ENCODE assay signal across 9 mouse cellular contexts in genomic region chr4:40701796-40702195, GRCm38 (mm10). TPM values are rescaled to one million over a fixed set of nuclear protein-coding genes. Genes with fewer than 3 reads are reported as not detected.
DNase-seq lines count a peak whose midpoint lies in the region; ATAC-seq and TF ChIP-seq lines count a peak whose summit lies in the region.
"Had no signal": no experiment of that assay in that cellular context is flagged by ENCODE, and none has a peak within 500 bp of the region (broad histone marks: within the 10 kb centered on the region; RNA-seq: fewer than 3 reads in every experiment).

No protein-coding gene starts in this region.

- H3K27me3 ChIP-seq in kidney, embryonic 14.5 days (ENCODE audit: control insufficient read depth, insufficient read depth, low read length) = no peaks in the 10 kb centered on the region
- no peaks in the 10 kb centered on the region for H3K27me3 ChIP-seq in embryonic facial prominence, embryonic 11.5 days (ENCODE audit: control insufficient read depth, insufficient read depth, low read length)
- no peaks in the 10 kb centered on the region for H3K27me3 ChIP-seq in intestine, embryonic 15.5 days (replicated peaks)
- no peaks in the 10 kb centered on the region for H3K27me3 ChIP-seq in midbrain, postnatal 0 days (ENCODE audit: insufficient read depth, low read length)
- H3K27me3 ChIP-seq: Patski had no signal

- no peak for DNase-seq in kidney, postnatal 25 days
- no peak for DNase-seq in embryonic facial prominence, embryonic 11.5 days (ENCODE audit: low spot score)
- DNase-seq in midbrain, postnatal 0 days (ENCODE audit: low spot score) = no peak
- DNase-seq in gastrocnemius, postnatal 36 days = no peak
- DNase-seq in layer of hippocampus, postnatal 25 days (ENCODE audit: extremely low spot score in 1 of 2, low spot score in 1 of 2) = no peak
- no peak for DNase-seq in T-cell, adult 2 months (ENCODE audit: low spot score)

- peaks cover 8% of the 10 kb centered on the region; the same call in 1 of the 2 replicates for H3K4me1 ChIP-seq in kidney, embryonic 14.5 days (ENCODE audit: control insufficient read depth, insufficient read depth, low read length)
- no peaks in the 10 kb centered on the region for H3K4me1 ChIP-seq in embryonic facial prominence, embryonic 11.5 days (ENCODE audit: control insufficient read depth, insufficient read depth, low read length)
- H3K4me1 ChIP-seq in intestine, embryonic 15.5 days (replicated peaks) = peaks cover 23% of the 10 kb centered on the region
- H3K4me1 ChIP-seq in midbrain, postnatal 0 days (ENCODE audit: insufficient read depth, low read length) = peaks cover 12% of the 10 kb centered on the region; the same call in 1 of the 2 replicates

- peak overlapping the region; percentile 66 for H3K4me3 ChIP-seq in kidney, embryonic 14.5 days (ENCODE audit: low read length)
- peak overlapping the region; percentile 59 for H3K4me3 ChIP-seq in embryonic facial prominence, embryonic 11.5 days (ENCODE audit: low read depth, low read length)
- H3K4me3 ChIP-seq in intestine, embryonic 15.5 days (replicated peaks) = peak overlapping the region; percentile 62
- peak overlapping the region; percentile 67 for H3K4me3 ChIP-seq in midbrain, postnatal 0 days (ENCODE audit: low read depth, low read length)

- no peak for TF ChIP-seq CTCF in midbrain, postnatal 0 days (IDR thresholded peaks at IDR 0.05)

- peak overlapping the region; percentile 98 for H3K27ac ChIP-seq in kidney, embryonic 14.5 days (ENCODE audit: low read depth, low read length)
- H3K27ac ChIP-seq in embryonic facial prominence, embryonic 11.5 days (replicated peaks; ENCODE audit: low read depth, low read length) = no peak overlapping the region
- H3K27ac ChIP-seq in intestine, embryonic 15.5 days = peak overlapping the region; percentile 98
- peak overlapping the region; percentile 93 for H3K27ac ChIP-seq in midbrain, postnatal 0 days (ENCODE audit: low read depth, low read length)

- intact Hi-C loops in gastrocnemius, postnatal 36 days (cut with DNase I) = no loop called here

- H3K4me2 ChIP-seq in kidney, embryonic 14.5 days (replicated peaks; ENCODE audit: low read depth, low read length) = peak overlapping the region; percentile 73
- H3K4me2 ChIP-seq in embryonic facial prominence, embryonic 11.5 days (ENCODE audit: low read depth, low read length) = no peak overlapping the region; the same call in 1 of the 2 replicates
- H3K4me2 ChIP-seq in intestine, embryonic 15.5 days (replicated peaks) = peak overlapping the region; percentile 67
- H3K4me2 ChIP-seq in midbrain, postnatal 0 days (ENCODE audit: low read depth, low read length, poor library complexity, severe bottlenecking) = peak overlapping the region; percentile 54

- 84% methylated on average over 3 of the region's 3 CpGs for WGBS in kidney, embryonic 14.5 days
- 81% methylated on average over 3 of the region's 3 CpGs for WGBS in embryonic facial prominence, embryonic 11.5 days
- WGBS in intestine, embryonic 15.5 days = 60% methylated on average over 3 of the region's 3 CpGs
- 94% methylated on average over 3 of the region's 3 CpGs for WGBS in midbrain, postnatal 0 days

- H3K9ac ChIP-seq in kidney, embryonic 14.5 days (ENCODE audit: low read depth, low read length) = no peak overlapping the region
- H3K9ac ChIP-seq in embryonic facial prominence, embryonic 11.5 days (replicated peaks; ENCODE audit: low read length) = no peak overlapping the region
- no peak overlapping the region for H3K9ac ChIP-seq in intestine, embryonic 15.5 days
- H3K9ac ChIP-seq in midbrain, postnatal 0 days (replicated peaks; ENCODE audit: low read length, poor library complexity, severe bottlenecking) = peak overlapping the region; percentile 65; the same call in 1 of the 2 replicates

- H3K9me3 ChIP-seq in kidney, embryonic 14.5 days (ENCODE audit: control insufficient read depth, low read length) = no peaks in the 10 kb centered on the region
- no peaks in the 10 kb centered on the region for H3K9me3 ChIP-seq in embryonic facial prominence, embryonic 11.5 days (replicated peaks; ENCODE audit: control insufficient read depth, low read length)
- no peaks in the 10 kb centered on the region for H3K9me3 ChIP-seq in intestine, embryonic 15.5 days
- no peaks in the 10 kb centered on the region for H3K9me3 ChIP-seq in midbrain, postnatal 0 days (ENCODE audit: low read length)

- no peaks in the 10 kb centered on the region for H3K36me3 ChIP-seq in kidney, embryonic 14.5 days (ENCODE audit: control insufficient read depth, insufficient read depth, low read length)
- peaks cover under 1% of the 10 kb centered on the region; the same call in 1 of the 2 replicates for H3K36me3 ChIP-seq in embryonic facial prominence, embryonic 11.5 days (replicated peaks; ENCODE audit: control insufficient read depth, insufficient read depth, low read depth, low read length)
- H3K36me3 ChIP-seq in intestine, embryonic 15.5 days = no peaks in the 10 kb centered on the region
- no peaks in the 10 kb centered on the region; the same call in 1 of the 2 replicates for H3K36me3 ChIP-seq in midbrain, postnatal 0 days (ENCODE audit: insufficient read depth, low read length)

- ATAC-seq in kidney, embryonic 14.5 days (ENCODE audit: low FRiP score, low TSS enrichment) = no peak
- no peak for ATAC-seq in embryonic facial prominence, embryonic 11.5 days (replicated peaks; ENCODE audit: insufficient number of reproducible peaks, low FRiP score, low TSS enrichment, low read depth)
- no peak for ATAC-seq in intestine, embryonic 15.5 days
- ATAC-seq in midbrain, postnatal 0 days (ENCODE audit: low FRiP score) = no peak

RNA-seq across cellular contexts. Expression of gene Aptx, which starts 1.2 kb away (rescaled TPM):
- 30.7 and 31.9 TPM in 2 replicates for polyA plus RNA-seq in kidney, embryonic 14.5 days (2014; fragmentation: Nextera tagmentation; extraction: Ambion mirVana)
- 37.8 and 38.2 TPM in 2 replicates for polyA plus RNA-seq in embryonic facial prominence, embryonic 11.5 days (2014; fragmentation: Nextera tagmentation; extraction: Ambion mirVana)
- 21.4 and 22.5 TPM in 2 replicates for polyA plus RNA-seq in intestine, embryonic 15.5 days (2015; fragmentation: Nextera tagmentation; extraction: Ambion mirVana)
- 17.3 and 18.4 TPM in 2 replicates for total RNA-seq in midbrain, postnatal 0 days (2014; rRNA removed)
- 31.3 and 34.6 TPM in 2 replicates for polyA plus RNA-seq in midbrain, postnatal 0 days (2015; fragmentation: Nextera tagmentation; extraction: Ambion mirVana)
- total RNA-seq in gastrocnemius, postnatal 36 days (2021) = 10 to 100 TPM; 14.4 to 15.5 TPM
- total RNA-seq in layer of hippocampus, postnatal 25 days (2021) = 10 to 100 TPM; 24.2 to 24.7 TPM

RNA-seq across cellular contexts. Expression of gene Dnaja1, which starts 20.2 kb away (rescaled TPM):
- polyA plus RNA-seq in kidney, embryonic 14.5 days (2014; fragmentation: Nextera tagmentation; extraction: Ambion mirVana) = 497 and 506 TPM in 2 replicates
- 665 and 708 TPM in 2 replicates for polyA plus RNA-seq in embryonic facial prominence, embryonic 11.5 days (2014; fragmentation: Nextera tagmentation; extraction: Ambion mirVana)
- polyA plus RNA-seq in intestine, embryonic 15.5 days (2015; fragmentation: Nextera tagmentation; extraction: Ambion mirVana) = 335 and 379 TPM in 2 replicates
- 104 and 140 TPM in 2 replicates for total RNA-seq in midbrain, postnatal 0 days (2014; rRNA removed)
- 585 and 650 TPM in 2 replicates for polyA plus RNA-seq in midbrain, postnatal 0 days (2015; fragmentation: Nextera tagmentation; extraction: Ambion mirVana)
- total RNA-seq in gastrocnemius, postnatal 36 days (2021) = 10 to 100 TPM; 31.8 to 38.3 TPM
- total RNA-seq in layer of hippocampus, postnatal 25 days (2021) = 100 to 1,000 TPM; 314 to 349 TPM

RNA-seq across cellular contexts. Expression of gene Smu1, which starts 55.9 kb away (rescaled TPM):
- polyA plus RNA-seq in kidney, embryonic 14.5 days (2014; fragmentation: Nextera tagmentation; extraction: Ambion mirVana) = 147 and 171 TPM in 2 replicates
- 195 and 203 TPM in 2 replicates for polyA plus RNA-seq in embryonic facial prominence, embryonic 11.5 days (2014; fragmentation: Nextera tagmentation; extraction: Ambion mirVana)
- polyA plus RNA-seq in intestine, embryonic 15.5 days (2015; fragmentation: Nextera tagmentation; extraction: Ambion mirVana) = 147 and 149 TPM in 2 replicates
- total RNA-seq in midbrain, postnatal 0 days (2014; rRNA removed) = 61.3 and 69.1 TPM in 2 replicates
- polyA plus RNA-seq in midbrain, postnatal 0 days (2015; fragmentation: Nextera tagmentation; extraction: Ambion mirVana) = 94.4 and 97.6 TPM in 2 replicates
- total RNA-seq in gastrocnemius, postnatal 36 days (2021) = 10 to 100 TPM; 23.7 to 28.3 TPM
- total RNA-seq in layer of hippocampus, postnatal 25 days (2021) = 10 to 100 TPM; 45.3 to 52.6 TPM
